Mouse (Mus musculus) brown adipose tissue, adult 24 weeks (tissue): ENCODE results near the gene Rpl11. TPM values are rescaled to one million over a fixed set of nuclear protein-coding genes. Genes with fewer than 3 reads are reported as not detected.
A peak's percentile ranks its signal among the peaks of the same experiment; 100 is the strongest.

ENCODE experiments used
- H3K27ac ChIP-seq: fragments of 200-500 bp; replicated peaks from 2 replicates; pipeline ENCODE4 v1.5.1; 2012; ENCODE audit warnings: low read depth, mild to moderate bottlenecking, low read length
- H3K4me1 ChIP-seq: fragments of 200-500 bp; 2 replicates; pipeline ENCODE4 v1.6.1; 2012; ENCODE audit warnings: low read length, mixed read lengths; ENCODE audit not compliant: control insufficient read depth, insufficient read depth, insufficient read length
- H3K4me3 ChIP-seq: fragments of 200-500 bp; 2 replicates; pipeline ENCODE4 v1.5.1; 2012; ENCODE audit warnings: low read depth, mild to moderate bottlenecking, low read length, moderate library complexity; ENCODE audit not compliant: insufficient read depth
- polyA plus RNA-seq: library from polyadenylated mRNA; stranded (reverse); fragments of >200 nt; gene quantifications from 2 replicates; pipeline ENCODE4 v1.2.4, GENCODE M21; 2012; ENCODE audit not compliant: missing spikeins, insufficient read depth, insufficient read length

The Rpl11 gene
- polyA plus RNA-seq, 1 experiment: 772 TPM

GRCm38 (mm10) chr4:136022924-136023323, 30.3 kb downstream of the Rpl11 start:
- H3K4me3 ChIP-seq: no peak overlapping the region
- peaks cover 9% of the 10 kb centered on the region; the same call in 1 of the 2 replicates for H3K4me1 ChIP-seq
- H3K27ac ChIP-seq: no peak overlapping the region

GRCm38 (mm10) chr4:136021549-136022047, 31.6 kb downstream of the Rpl11 start, which contains the start of gene Eloa:
Gene Eloa (minus strand): TSS chr4:136021763.
- peak within 1 kb of the TSS; percentile 48 for H3K27ac ChIP-seq
- peaks cover 9% of the 10 kb centered on the region; the same call in 1 of the 2 replicates for H3K4me1 ChIP-seq
- peak within 1 kb of the TSS; percentile 92 for H3K4me3 ChIP-seq

- Histone ChIP-seq H3K27ac (peak overlapping the region; percentile 48), H3K4me3 (peak overlapping the region; percentile 92), H3K4me1 (peaks cover 12% of the 10 kb centered on the region; the same call in 1 of the 2 replicates)
Measured at GRCm38 (mm10) chr4:136020743-136021548, 32.3 kb downstream of the Rpl11 start.

DNA sequence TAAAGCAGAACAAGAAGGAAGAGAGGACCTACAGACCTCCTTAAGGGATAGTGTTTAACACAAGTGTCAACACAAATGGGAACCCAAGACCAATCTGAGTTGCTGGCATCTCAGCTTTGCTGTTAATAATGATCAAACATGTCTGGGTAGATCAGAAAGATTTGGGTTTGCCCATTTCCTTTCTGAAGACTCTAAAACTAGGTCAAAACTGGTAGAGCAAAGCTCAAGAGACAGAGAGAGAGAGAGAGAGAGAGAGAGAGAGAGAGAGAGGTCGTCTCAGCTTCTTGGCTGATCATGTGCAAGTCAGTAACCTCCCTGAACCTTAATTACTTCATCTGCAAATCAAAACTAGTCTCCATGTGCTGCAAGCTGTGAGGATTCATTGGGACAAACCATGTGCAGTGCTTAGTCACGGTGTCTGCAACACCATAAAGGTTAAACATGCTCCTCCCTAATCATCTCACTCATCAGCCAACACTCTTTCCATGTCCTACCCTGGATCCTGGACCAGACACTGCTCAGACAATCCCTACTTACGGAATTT, 37.1 kb downstream of the Rpl11 start:
- peaks cover 12% of the 10 kb centered on the region; the same call in 1 of the 2 replicates for H3K4me1 ChIP-seq
- no peak overlapping the region for H3K27ac ChIP-seq

GRCm38 (mm10) chr4:136010586-136010985, 42.6 kb downstream of the Rpl11 start:
- Histone ChIP-seq H3K4me1 (no peaks in the 10 kb centered on the region), H3K27ac (no peak overlapping the region)

More for the DNA sequence above, 37.1 kb downstream of the Rpl11 start:
- no peak overlapping the region for H3K4me3 ChIP-seq

GRCm38 (mm10) chr4:136008782-136009447, 44.3 kb downstream of the Rpl11 start:
- no peak overlapping the region for H3K4me3 ChIP-seq
- no peak overlapping the region for H3K27ac ChIP-seq
- no peaks in the 10 kb centered on the region for H3K4me1 ChIP-seq

More at GRCm38 (mm10) chr4:136010586-136010985, 42.6 kb downstream of the Rpl11 start:
- H3K4me3 ChIP-seq: no peak overlapping the region

DNA sequence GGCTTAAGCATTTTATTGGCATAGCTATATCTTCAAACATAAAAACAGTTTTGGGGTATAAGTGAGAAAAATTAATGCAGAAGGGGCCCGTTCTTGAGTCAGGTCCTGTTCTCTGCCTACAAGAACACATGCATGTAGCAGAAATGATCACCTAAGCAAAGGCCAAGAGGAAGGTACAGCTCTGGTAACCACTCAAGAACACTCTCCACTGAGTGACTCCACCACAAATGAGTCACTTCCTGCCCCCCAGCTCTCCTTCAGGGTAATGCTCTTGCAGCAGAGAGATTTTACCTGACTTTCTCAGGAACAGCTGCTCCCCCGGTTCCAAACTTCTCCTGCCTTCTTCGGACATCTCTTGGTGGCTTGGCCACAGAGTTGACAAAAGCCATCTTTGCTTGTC, 46.4 kb downstream of the Rpl11 start:
- H3K27ac ChIP-seq: no peak overlapping the region
- H3K4me1 ChIP-seq: no peaks in the 10 kb centered on the region
- H3K4me3 ChIP-seq: no peak overlapping the region

DNA sequence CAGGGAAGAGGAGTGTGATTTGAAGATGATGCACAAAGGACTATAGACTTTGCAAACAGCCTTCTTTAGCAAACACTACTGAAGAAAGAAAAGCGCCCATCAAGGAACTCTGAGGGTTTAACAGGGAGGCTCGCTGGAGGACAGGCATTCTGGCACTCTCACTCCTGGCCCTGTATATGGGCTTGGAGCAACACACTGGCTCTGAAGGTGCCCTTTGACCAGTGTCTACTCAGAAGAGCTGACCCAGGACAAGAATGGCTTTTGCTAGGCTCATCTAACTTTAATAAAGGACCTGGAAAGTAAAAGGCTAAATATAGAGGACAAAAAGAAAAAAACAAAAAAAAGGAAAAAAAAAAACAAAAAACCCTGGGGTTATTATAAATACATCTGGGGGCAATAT, 48.3 kb downstream of the Rpl11 start:
- Histone ChIP-seq H3K4me3 (no peak overlapping the region), H3K27ac (no peak overlapping the region), H3K4me1 (no peaks in the 10 kb centered on the region)

- Histone ChIP-seq H3K27ac (no peak overlapping the region), H3K4me3 (no peak overlapping the region), H3K4me1 (no peaks in the 10 kb centered on the region)
Measured at GRCm38 (mm10) chr4:136004107-136004675, 49.0 kb downstream of the Rpl11 start.

GRCm38 (mm10) chr4:135995118-135995517, 58.1 kb downstream of the Rpl11 start:
- no peaks in the 10 kb centered on the region for H3K4me1 ChIP-seq
- H3K27ac ChIP-seq: no peak overlapping the region
- H3K4me3 ChIP-seq: no peak overlapping the region

GRCm38 (mm10) chr4:135993941-135994340, 59.3 kb downstream of the Rpl11 start:
- no peak overlapping the region for H3K27ac ChIP-seq
- no peak overlapping the region for H3K4me3 ChIP-seq
- no peaks in the 10 kb centered on the region for H3K4me1 ChIP-seq

DNA sequence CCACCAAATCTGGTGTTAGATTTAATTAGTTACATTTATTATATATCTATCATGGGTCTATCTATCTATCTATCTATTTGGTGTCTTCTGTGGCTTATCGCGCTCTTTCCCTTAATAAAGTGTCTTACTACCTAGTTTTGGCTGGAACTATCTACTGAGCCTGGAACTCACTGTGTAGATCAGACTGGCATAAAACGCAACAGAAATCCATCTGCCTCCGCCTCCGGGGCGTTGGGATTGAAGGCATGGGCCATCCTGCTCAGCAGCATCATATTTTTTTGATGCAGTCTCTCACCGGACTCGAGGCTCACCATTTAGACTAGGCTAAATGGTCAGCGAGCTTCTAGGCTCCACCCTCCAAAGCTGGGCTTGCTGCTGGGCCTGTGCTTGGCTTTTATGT, 65.5 kb downstream of the Rpl11 start:
- H3K4me3 ChIP-seq: peak overlapping the region; percentile 76; the same call in 1 of the 2 replicates
- H3K4me1 ChIP-seq: peaks cover 3% of the 10 kb centered on the region; the same call in 1 of the 2 replicates
- H3K27ac ChIP-seq: no peak overlapping the region

- Histone ChIP-seq H3K4me1 (peaks cover 3% of the 10 kb centered on the region; the same call in 1 of the 2 replicates), H3K27ac (peak within 1 kb of the TSS; percentile 81), H3K4me3 (peak within 1 kb of the TSS; percentile 76)
Measured at GRCm38 (mm10) chr4:135986943-135987710, 66.1 kb downstream of the Rpl11 start, which contains the start of gene Pithd1. Gene Pithd1 (minus strand): TSS chr4:135987264.

DNA sequence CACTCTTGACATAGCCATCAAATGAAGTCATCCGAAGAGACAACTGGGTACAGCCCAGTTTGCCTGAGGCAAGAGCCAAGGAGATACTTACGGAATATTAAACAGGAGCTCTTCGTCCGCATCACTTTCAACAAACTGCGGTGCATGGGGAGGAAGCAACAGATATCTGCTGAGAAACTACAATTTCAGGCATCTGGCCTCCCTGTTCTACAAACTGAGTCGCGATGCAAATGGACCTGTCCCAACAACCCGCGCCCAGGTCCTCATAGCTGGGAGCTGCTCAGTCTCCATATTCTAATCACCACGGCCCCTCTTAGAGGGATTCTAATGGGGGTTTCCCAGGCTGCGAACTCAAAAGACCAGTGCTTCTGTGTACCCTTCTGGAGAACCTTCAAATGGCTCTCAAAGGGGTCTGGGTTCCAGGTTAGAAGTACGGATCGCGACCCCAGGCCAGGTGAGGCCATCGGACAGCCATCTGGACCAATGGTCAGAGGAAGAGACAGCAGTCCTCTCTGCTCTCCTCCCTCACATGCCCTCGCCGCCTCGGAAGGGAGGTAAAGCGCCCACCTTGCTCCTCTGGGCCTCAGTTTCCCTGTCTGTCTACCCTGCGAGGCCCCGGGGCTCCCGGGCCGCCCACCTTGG, 66.8 kb downstream of the Rpl11 start:
- Histone ChIP-seq H3K27ac (no peak overlapping the region), H3K4me3 (peak overlapping the region; percentile 65), H3K4me1 (peaks cover 3% of the 10 kb centered on the region; the same call in 1 of the 2 replicates)
